14 mouse cellular contexts compared by ENCODE assay signal in the genomic region with DNA sequence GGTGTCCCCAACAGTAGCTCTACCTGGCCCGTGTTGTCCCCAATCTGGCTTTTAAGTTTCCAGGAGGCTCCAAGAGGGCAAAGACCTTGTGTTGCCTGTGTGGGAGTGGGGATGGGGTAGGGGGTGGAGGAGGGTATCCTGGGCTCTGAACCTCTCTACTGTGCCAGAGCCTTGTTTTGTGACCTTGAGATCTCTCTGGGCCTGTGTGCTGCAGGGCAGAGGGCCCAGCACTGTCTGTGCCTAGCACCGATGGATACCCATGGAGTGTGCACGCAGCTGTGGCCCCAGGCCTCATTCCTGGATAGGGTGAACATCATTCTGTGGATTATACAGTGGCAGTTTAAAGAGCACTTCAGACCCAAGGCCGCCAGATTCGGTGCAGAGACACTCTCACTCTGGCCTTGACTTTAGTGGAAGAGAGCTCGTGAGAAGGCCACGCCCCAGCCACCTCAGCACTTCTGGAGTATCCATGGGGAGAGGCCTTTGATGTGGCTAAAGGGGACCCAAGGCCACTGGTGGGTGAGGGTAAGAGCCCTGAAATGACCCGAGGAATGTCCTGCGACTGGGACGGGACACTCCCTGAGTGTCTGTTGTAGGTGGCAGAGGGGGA. TPM values are rescaled to one million over a fixed set of nuclear protein-coding genes. Genes with fewer than 3 reads are reported as not detected.
DNase-seq lines count a peak whose midpoint lies in the region; ATAC-seq lines count a peak whose summit lies in the region.
"Had no signal": no experiment of that assay in that cellular context is flagged by ENCODE, and none has a peak within 500 bp of the region (broad histone marks: within the 10 kb centered on the region; RNA-seq: fewer than 3 reads in every experiment).

No protein-coding gene starts in this region.

- H3K27ac ChIP-seq in heart, embryonic 10.5 days, result peak overlapping the region; percentile 17
- no peak overlapping the region for H3K27ac ChIP-seq in midbrain, embryonic 11.5 days (ENCODE audit: low read depth, low read length)
- H3K27ac ChIP-seq in midbrain, embryonic 15.5 days, result no peak overlapping the region
- H3K27ac ChIP-seq in kidney, embryonic 14.5 days (ENCODE audit: low read depth, low read length), result no peak overlapping the region
- H3K27ac ChIP-seq in stomach, embryonic 15.5 days, result no peak overlapping the region
- H3K27ac ChIP-seq: forebrain, embryonic 13.5 days; neural tube, embryonic 13.5 days had no signal

- H3K4me3 ChIP-seq in heart, embryonic 10.5 days, result peak overlapping the region; percentile 88
- H3K4me3 ChIP-seq in midbrain, embryonic 11.5 days (ENCODE audit: low read depth, low read length), result no peak overlapping the region
- no peak overlapping the region for H3K4me3 ChIP-seq in midbrain, embryonic 15.5 days
- H3K4me3 ChIP-seq in kidney, embryonic 14.5 days (ENCODE audit: low read length), result no peak overlapping the region
- 0 out of 2 replicates have a peak overlapping the region, but pooled peaks have one; percentile 72 for H3K4me3 ChIP-seq in stomach, embryonic 15.5 days (replicated peaks)
- H3K4me3 ChIP-seq: forebrain, embryonic 13.5 days; neural tube, embryonic 13.5 days had no signal

- no peaks in the 10 kb centered on the region for H3K9me3 ChIP-seq in heart, embryonic 10.5 days
- H3K9me3 ChIP-seq in midbrain, embryonic 11.5 days (ENCODE audit: control insufficient read depth, low read length), result no peaks in the 10 kb centered on the region
- H3K9me3 ChIP-seq in midbrain, embryonic 15.5 days, result no peaks in the 10 kb centered on the region
- no peaks in the 10 kb centered on the region for H3K9me3 ChIP-seq in kidney, embryonic 14.5 days (ENCODE audit: control insufficient read depth, low read length)
- H3K9me3 ChIP-seq in stomach, embryonic 15.5 days, result no peaks in the 10 kb centered on the region
- H3K9me3 ChIP-seq: forebrain, embryonic 13.5 days; neural tube, embryonic 13.5 days had no signal

- no peak overlapping the region for H3K9ac ChIP-seq in midbrain, embryonic 11.5 days (ENCODE audit: low read length)
- H3K9ac ChIP-seq in midbrain, embryonic 15.5 days, result no peak overlapping the region
- H3K9ac ChIP-seq in kidney, embryonic 14.5 days (ENCODE audit: low read depth, low read length), result 0 out of 2 replicates have a peak overlapping the region, but pooled peaks have one; percentile 12
- H3K9ac ChIP-seq in stomach, embryonic 15.5 days, result no peak overlapping the region
- H3K9ac ChIP-seq: forebrain, embryonic 13.5 days; neural tube, embryonic 13.5 days had no signal

- H3K4me2 ChIP-seq in midbrain, embryonic 11.5 days, result no peak overlapping the region
- H3K4me2 ChIP-seq in midbrain, embryonic 15.5 days, result no peak overlapping the region
- peak overlapping the region; percentile 8; the same call in 1 of the 2 replicates for H3K4me2 ChIP-seq in kidney, embryonic 14.5 days (replicated peaks; ENCODE audit: low read depth, low read length)
- H3K4me2 ChIP-seq in stomach, embryonic 15.5 days, result peak overlapping the region; percentile 95

- H3K4me1 ChIP-seq in heart, embryonic 10.5 days, result peaks cover 37% of the 10 kb centered on the region
- H3K4me1 ChIP-seq in midbrain, embryonic 11.5 days (ENCODE audit: control insufficient read depth, insufficient read depth, low read length), result peaks cover 12% of the 10 kb centered on the region; the same call in 1 of the 2 replicates
- peaks cover 16% of the 10 kb centered on the region for H3K4me1 ChIP-seq in midbrain, embryonic 15.5 days
- H3K4me1 ChIP-seq in kidney, embryonic 14.5 days (ENCODE audit: control insufficient read depth, insufficient read depth, low read length), result peaks cover 6% of the 10 kb centered on the region; the same call in 1 of the 2 replicates
- H3K4me1 ChIP-seq in stomach, embryonic 15.5 days, result peaks cover 23% of the 10 kb centered on the region

- no peak for ATAC-seq in midbrain, embryonic 11.5 days (ENCODE audit: low FRiP score)
- ATAC-seq in midbrain, embryonic 15.5 days (replicated peaks), result no peak
- no peak for ATAC-seq in kidney, embryonic 14.5 days (ENCODE audit: low FRiP score, low TSS enrichment)
- ATAC-seq in stomach, embryonic 15.5 days (ENCODE audit: insufficient read depth, low FRiP score, low read depth), result no peak
- ATAC-seq: activated CD4-positive, CD25-positive, alpha-beta regulatory T cell, adult 4 months; forebrain, embryonic 13.5 days had no signal

- H3K36me3 ChIP-seq in heart, embryonic 10.5 days, result peaks cover 40% of the 10 kb centered on the region
- no peaks in the 10 kb centered on the region for H3K36me3 ChIP-seq in midbrain, embryonic 11.5 days (ENCODE audit: control insufficient read depth, insufficient read depth, low read length)
- no peaks in the 10 kb centered on the region; the same call in 1 of the 2 replicates for H3K36me3 ChIP-seq in midbrain, embryonic 15.5 days (replicated peaks)
- H3K36me3 ChIP-seq in kidney, embryonic 14.5 days (ENCODE audit: control insufficient read depth, insufficient read depth, low read length), result peaks cover 28% of the 10 kb centered on the region
- peaks cover 7% of the 10 kb centered on the region; the same call in 1 of the 2 replicates for H3K36me3 ChIP-seq in stomach, embryonic 15.5 days

- H3K27me3 ChIP-seq in heart, embryonic 10.5 days (ENCODE audit: insufficient read depth, poor library complexity, severe bottlenecking), result no peaks in the 10 kb centered on the region
- no peaks in the 10 kb centered on the region for H3K27me3 ChIP-seq in midbrain, embryonic 11.5 days (ENCODE audit: control insufficient read depth, insufficient read depth, low read length)
- no peaks in the 10 kb centered on the region for H3K27me3 ChIP-seq in midbrain, embryonic 15.5 days (replicated peaks)
- H3K27me3 ChIP-seq in kidney, embryonic 14.5 days (ENCODE audit: control insufficient read depth, insufficient read depth, low read length), result no peaks in the 10 kb centered on the region
- H3K27me3 ChIP-seq in stomach, embryonic 15.5 days (replicated peaks), result no peaks in the 10 kb centered on the region
- H3K27me3 ChIP-seq: forebrain, embryonic 13.5 days; neural tube, embryonic 13.5 days had no signal

- 67% methylated on average over 10 of the region's 10 CpGs for WGBS in heart, embryonic 10.5 days
- WGBS in midbrain, embryonic 11.5 days, result 91% methylated on average over 10 of the region's 10 CpGs
- WGBS in midbrain, embryonic 15.5 days, result 87% methylated on average over 10 of the region's 10 CpGs
- WGBS in kidney, embryonic 14.5 days, result 83% methylated on average over 10 of the region's 10 CpGs
- 73% methylated on average over 10 of the region's 10 CpGs for WGBS in stomach, embryonic 15.5 days

- DNase-seq in heart, embryonic 10.5 days (ENCODE audit: low spot score), result no peak
- DNase-seq in heart, postnatal 36 days, result no peak
- peak; percentile 64 for DNase-seq in midbrain, embryonic 11.5 days (ENCODE audit: low spot score, missing footprints)
- DNase-seq in spleen, postnatal 36 days (ENCODE audit: low spot score in 2 of 2), result no peak
- DNase-seq in embryo, embryonic 10.5 days (ENCODE audit: low spot score), result no peak
- DNase-seq: heart, postnatal 14 days; layer of hippocampus, adult 9-11 months; lung, postnatal 10 days had no signal

- intact Hi-C loops in heart, postnatal 36 days (cut with DNase I), result no loop called here

RNA-seq across cellular contexts. Expression of a gene that starts 2.0 kb away (rescaled TPM):
- 105 and 108 TPM in 2 replicates for polyA plus RNA-seq in heart, embryonic 10.5 days (2016; fragmentation: Nextera tagmentation; extraction: Ambion mirVana)
- total RNA-seq in heart, postnatal 36 days (2021), result 10 to 100 TPM; 36.9 to 41.9 TPM
- polyA plus RNA-seq in midbrain, embryonic 11.5 days (2014; fragmentation: Nextera tagmentation; extraction: Ambion mirVana), result 37.4 and 38.2 TPM in 2 replicates
- 21.9 and 24.5 TPM in 2 replicates for polyA plus RNA-seq in midbrain, embryonic 15.5 days (2015; fragmentation: Nextera tagmentation; extraction: Ambion mirVana)
- 60.2 and 65.4 TPM in 2 replicates for polyA plus RNA-seq in kidney, embryonic 14.5 days (2014; fragmentation: Nextera tagmentation; extraction: Ambion mirVana)
- polyA plus RNA-seq in stomach, embryonic 15.5 days (2015; fragmentation: Nextera tagmentation; extraction: Ambion mirVana), result 79.2 and 84.2 TPM in 2 replicates

RNA-seq across cellular contexts. Expression of a gene that starts 29.0 kb away (rescaled TPM):
- 19.3 and 21.5 TPM in 2 replicates for polyA plus RNA-seq in heart, embryonic 10.5 days (2016; fragmentation: Nextera tagmentation; extraction: Ambion mirVana)
- total RNA-seq in heart, postnatal 36 days (2021), result 1 to 10 TPM; 6.0 to 6.1 TPM
- 41.2 and 44.7 TPM in 2 replicates for polyA plus RNA-seq in midbrain, embryonic 11.5 days (2014; fragmentation: Nextera tagmentation; extraction: Ambion mirVana)
- 50.0 and 53.7 TPM in 2 replicates for polyA plus RNA-seq in midbrain, embryonic 15.5 days (2015; fragmentation: Nextera tagmentation; extraction: Ambion mirVana)
- 14.7 and 27.2 TPM in 2 replicates for polyA plus RNA-seq in kidney, embryonic 14.5 days (2014; fragmentation: Nextera tagmentation; extraction: Ambion mirVana)
- polyA plus RNA-seq in stomach, embryonic 15.5 days (2015; fragmentation: Nextera tagmentation; extraction: Ambion mirVana), result 17.6 and 20.1 TPM in 2 replicates

RNA-seq across cellular contexts. Expression of a gene that starts 35.1 kb away (rescaled TPM):
- 47.8 and 50.7 TPM in 2 replicates for polyA plus RNA-seq in heart, embryonic 10.5 days (2016; fragmentation: Nextera tagmentation; extraction: Ambion mirVana)
- total RNA-seq in heart, postnatal 36 days (2021), result 10 to 100 TPM; 21.9 to 24.8 TPM
- polyA plus RNA-seq in midbrain, embryonic 11.5 days (2014; fragmentation: Nextera tagmentation; extraction: Ambion mirVana), result 51.6 and 56.3 TPM in 2 replicates
- polyA plus RNA-seq in midbrain, embryonic 15.5 days (2015; fragmentation: Nextera tagmentation; extraction: Ambion mirVana), result 26.3 and 29.8 TPM in 2 replicates
- 52.4 and 56.2 TPM in 2 replicates for polyA plus RNA-seq in kidney, embryonic 14.5 days (2014; fragmentation: Nextera tagmentation; extraction: Ambion mirVana)
- 37.4 and 41.8 TPM in 2 replicates for polyA plus RNA-seq in stomach, embryonic 15.5 days (2015; fragmentation: Nextera tagmentation; extraction: Ambion mirVana)

Comparison
In these comparisons a context has a peak if more than half of its experiments do, and no peak if none do; other contexts are left out.
1. H3K4me3 ChIP-seq: peak in heart, embryonic 10.5 days (single experiment) and stomach, embryonic 15.5 days (single experiment); none in midbrain, embryonic 11.5 days (single experiment), midbrain, embryonic 15.5 days (single experiment) and kidney, embryonic 14.5 days (single experiment).
2. H3K4me2 ChIP-seq: peak in kidney, embryonic 14.5 days (single experiment) and stomach, embryonic 15.5 days (single experiment); none in midbrain, embryonic 11.5 days (single experiment) and midbrain, embryonic 15.5 days (single experiment).